Mouse (Mus musculus): Measurements from ENCODE around the gene Sipa1l1.

GRCm38 (mm10) chr12:82325502-82325901 lies 156.4 kb downstream of the Sipa1l1 start:
- TF ChIP-seq CHD2 (IDR thresholded peaks at IDR 0.05; ENCODE audit: low read depth, low read length): no peak
- no peak for TF ChIP-seq MAFK (IDR thresholded peaks at IDR 0.05; ENCODE audit: insufficient read depth, low read depth, low read length)
- no peak for TF ChIP-seq HCFC1 (IDR thresholded peaks at IDR 0.05; ENCODE audit: borderline replicate concordance, insufficient read depth, low read length)
- no peak for TF ChIP-seq ZNF384 (IDR thresholded peaks at IDR 0.05; ENCODE audit: low read depth, low read length)

Data from ES-E14 (cell line).